In the genomic region with DNA sequence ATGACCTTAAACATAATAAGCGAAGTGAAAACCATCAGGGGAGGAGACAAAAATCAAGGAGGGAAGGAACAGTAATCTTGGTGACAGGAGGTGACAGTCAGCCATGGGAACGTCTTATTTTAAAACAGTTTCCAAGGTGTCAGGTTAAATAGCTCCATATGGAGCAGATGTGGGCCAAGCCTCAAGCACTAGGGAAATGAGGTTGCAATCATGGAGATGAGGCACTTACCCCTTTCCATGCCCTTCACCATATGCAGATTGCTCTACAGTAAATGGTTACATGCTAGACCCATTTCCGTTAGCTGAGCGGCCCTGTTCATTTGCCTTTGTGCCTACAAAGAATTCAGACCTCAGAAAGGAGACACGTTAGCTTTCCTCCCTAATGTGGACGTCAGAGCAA, we compare ENCODE assay signal across 14 mouse cellular contexts.
"Had no signal": no experiment of that assay in that cellular context is flagged by ENCODE, and none has a peak within 500 bp of the region (broad histone marks: within the 10 kb centered on the region; RNA-seq: fewer than 3 reads in every experiment).

No protein-coding gene starts in this region.

- H3K27me3 ChIP-seq: kidney, embryonic 15.5 days; limb, embryonic 15.5 days; liver, embryonic 12.5 days; lung, embryonic 15.5 days; midbrain, embryonic 12.5 days; neural tube, embryonic 13.5 days had no signal

- H3K9ac ChIP-seq: kidney, embryonic 15.5 days; limb, embryonic 15.5 days; liver, embryonic 12.5 days; lung, embryonic 15.5 days; midbrain, embryonic 12.5 days; neural tube, embryonic 13.5 days had no signal

- H3K4me3 ChIP-seq: kidney, embryonic 15.5 days; limb, embryonic 15.5 days; liver, embryonic 12.5 days; lung, embryonic 15.5 days; midbrain, embryonic 12.5 days; neural tube, embryonic 13.5 days had no signal

- DNase-seq: kidney, postnatal 14 days; left cerebral cortex, postnatal 4 days; retina, postnatal 1 day; right cerebral cortex, postnatal 4 days; spleen, adult 18-20 months; thymus, adult 2 months; thymus, postnatal 25 days had no signal

- H3K4me1 ChIP-seq: kidney, embryonic 15.5 days; limb, embryonic 15.5 days; liver, embryonic 12.5 days; lung, embryonic 15.5 days; midbrain, embryonic 12.5 days; neural tube, embryonic 13.5 days had no signal

- H3K27ac ChIP-seq: kidney, embryonic 15.5 days; limb, embryonic 15.5 days; liver, embryonic 12.5 days; lung, embryonic 15.5 days; midbrain, embryonic 12.5 days; neural tube, embryonic 13.5 days had no signal

- H3K36me3 ChIP-seq: kidney, embryonic 15.5 days; limb, embryonic 15.5 days; liver, embryonic 12.5 days; lung, embryonic 15.5 days; midbrain, embryonic 12.5 days; neural tube, embryonic 13.5 days had no signal

- H3K9me3 ChIP-seq: kidney, embryonic 15.5 days; limb, embryonic 15.5 days; lung, embryonic 15.5 days; midbrain, embryonic 12.5 days; neural tube, embryonic 13.5 days had no signal

- H3K4me2 ChIP-seq: kidney, embryonic 15.5 days; limb, embryonic 15.5 days; liver, embryonic 12.5 days; lung, embryonic 15.5 days; midbrain, embryonic 12.5 days; neural tube, embryonic 13.5 days had no signal

- ATAC-seq: liver, embryonic 12.5 days; midbrain, embryonic 16.5 days had no signal
